19 mouse cellular contexts compared by ENCODE assay signal in the genomic region with DNA sequence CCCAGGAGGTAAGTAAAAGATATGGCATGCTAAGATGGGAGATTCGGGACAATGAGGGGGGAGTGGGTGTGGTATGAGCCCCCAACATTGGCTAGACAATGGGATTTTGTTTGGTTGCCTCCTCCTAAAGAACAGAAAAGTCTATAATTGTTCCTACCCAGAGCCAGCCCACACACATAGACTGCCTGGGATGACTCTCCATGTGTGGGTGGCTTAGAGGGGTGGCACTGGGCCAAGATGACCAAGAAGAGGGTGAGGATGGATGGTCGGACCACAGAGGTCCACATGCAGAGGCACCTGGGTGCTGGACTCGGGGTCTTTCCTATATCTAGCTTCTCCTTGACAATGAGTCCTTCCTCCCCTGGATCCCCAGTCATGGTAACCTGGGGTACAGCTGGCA. TPM values are rescaled to one million over a fixed set of nuclear protein-coding genes. Genes with fewer than 3 reads are reported as not detected.
"Had no signal": no experiment of that assay in that cellular context is flagged by ENCODE, and none has a peak within 500 bp of the region (broad histone marks: within the 10 kb centered on the region; RNA-seq: fewer than 3 reads in every experiment).

No protein-coding gene starts in this region.

- DNase-seq: kidney, adult 18-20 months; kidney, adult 9 months; kidney, postnatal 14 days; layer of hippocampus, adult 9-11 months; liver, embryonic 13.5 days; lung, adult 2 months; lung, postnatal 14 days; lung, postnatal 4 days; thymus, adult 18-20 months; thymus, postnatal 36 days had no signal

- H3K4me1 ChIP-seq: midbrain, embryonic 15.5 days had no signal

- H3K4me3 ChIP-seq: layer of hippocampus, adult 2 months; left cerebral cortex, adult 2 months; liver, embryonic 13.5 days; midbrain, embryonic 12.5 days; midbrain, embryonic 15.5 days had no signal

- H3K27ac ChIP-seq: layer of hippocampus, adult 2 months; left cerebral cortex, adult 2 months; liver, embryonic 13.5 days; midbrain, embryonic 12.5 days; midbrain, embryonic 15.5 days; stomach, postnatal 0 days had no signal

RNA-seq across cellular contexts. Expression of a gene that starts 6.1 kb away (rescaled TPM):
- total RNA-seq: layer of hippocampus, adult 2 months; layer of hippocampus, postnatal 25 days; left cerebral cortex, adult 2 months; left cerebral cortex, postnatal 25 days; megakaryocyte progenitor cell, adult 5-6 weeks had no signal
- polyA plus RNA-seq: liver, embryonic 13.5 days; neural tube, embryonic 14.5 days had no signal
